Mouse (Mus musculus) left cerebral cortex, postnatal 10 days (tissue): ENCODE data around the gene D10Wsu102e. TPM values are rescaled to one million over a fixed set of nuclear protein-coding genes. Genes with fewer than 3 reads are reported as not detected.
"Not testable (repeated sequence)": the region's sequence is repeated elsewhere in the genome, so short reads cannot be mapped to it uniquely, and the experiment has no call there.

Experiments
- DNase-seq, 2 experiments: peaks; one replicate each; pipeline ENCODE4 v3.0.0; 2021 to 2022; ENCODE audit warnings: low spot score in 2 of 2, mixed read lengths in 1 of 2; ENCODE audit errors: extremely low spot score in 1 of 2
- intact Hi-C: fragments of 180-260 bp; cut with DNase I; formaldehyde crosslinking; loops from one replicate; pipeline ENCODE4 v1.15.1; 2025
- total RNA-seq, 2 experiments: library from RNA; stranded (reverse); gene quantifications; 2 replicates each; pipeline ENCODE4 v1.2.3; 2021

D10Wsu102e gene
- total RNA-seq, 2 experiments from 2014 or later, result 2.8 to 3.3 TPM

DNA sequence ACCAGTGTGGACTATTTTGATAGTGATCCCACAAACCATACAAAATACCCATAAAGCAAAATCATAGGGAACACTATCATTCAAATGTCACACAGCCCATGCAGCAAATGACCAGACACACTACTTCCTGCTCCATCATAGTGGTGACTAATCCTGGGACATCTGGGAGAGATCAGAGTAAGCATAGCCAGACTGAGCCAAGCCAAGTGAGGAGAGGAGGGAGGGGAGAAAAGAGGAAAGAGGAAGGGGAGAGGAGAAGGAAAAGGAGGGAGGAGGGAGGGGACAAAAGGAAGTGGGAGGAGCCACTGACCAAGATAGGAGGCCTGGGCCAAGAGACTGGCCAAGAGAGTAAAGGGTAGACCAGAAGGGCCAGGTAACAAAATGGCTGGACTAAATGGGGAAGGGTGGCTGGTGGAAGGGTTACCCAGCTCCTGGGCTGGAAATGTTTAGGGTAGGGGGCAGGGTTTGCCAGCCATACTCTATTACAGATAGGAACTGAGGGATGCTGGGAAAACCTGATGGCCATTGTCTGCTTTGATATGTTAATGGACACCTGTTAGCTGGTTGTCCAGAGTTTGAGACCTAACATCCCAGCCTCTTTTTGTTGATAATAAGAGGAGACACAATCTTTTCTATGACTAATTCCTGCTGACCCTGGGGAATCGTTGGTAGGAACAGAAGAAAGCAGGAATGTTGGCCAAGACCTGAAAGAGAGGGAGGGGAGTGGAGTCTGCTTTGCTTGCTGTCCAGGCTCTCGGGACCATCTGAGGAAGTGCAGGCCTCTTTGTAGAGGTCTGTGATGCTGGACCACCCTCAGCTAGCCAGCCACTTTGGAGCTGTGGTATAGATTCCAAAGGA, 16.0 kb upstream of the D10Wsu102e start:
- intact Hi-C loops, result no loop called here
- DNase-seq, result no peak

DNA sequence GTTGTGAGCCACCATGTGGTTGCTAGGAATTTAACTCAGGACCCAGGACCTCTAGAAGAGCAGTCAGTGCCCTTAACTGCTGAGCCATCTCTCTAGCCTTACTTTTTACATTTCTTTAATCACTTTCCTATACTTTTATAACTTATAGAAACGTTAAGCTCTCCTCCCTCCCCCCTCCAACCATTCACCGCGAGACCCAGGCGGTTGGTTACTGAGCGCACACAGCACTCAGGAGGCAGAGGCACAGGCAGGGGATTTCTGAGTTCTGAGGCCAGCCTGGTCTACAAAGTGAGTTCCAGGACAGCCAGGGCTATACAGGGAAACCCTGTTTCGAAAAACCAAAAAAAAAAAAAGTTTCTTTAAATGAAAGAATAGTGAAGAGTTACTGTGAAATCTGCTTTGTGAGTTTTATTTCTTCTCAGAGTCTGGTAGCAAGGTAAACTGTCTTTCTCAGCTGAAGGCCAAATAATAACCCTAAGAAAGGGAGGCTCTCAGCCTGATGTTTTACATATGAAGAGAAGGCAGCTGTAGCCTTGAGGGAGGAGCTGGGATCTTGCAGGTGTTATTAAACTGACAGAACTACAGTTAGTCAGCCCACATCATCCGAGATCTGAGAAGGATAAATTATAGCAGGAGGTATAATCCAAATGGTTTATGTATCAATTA, 14.2 kb upstream of the D10Wsu102e start:
- intact Hi-C loops, result no loop called here
- no peak for DNase-seq

- DNase-seq, result no peak
- intact Hi-C loops, result no loop called here
Observed at GRCm38 (mm10) chr10:83346359-83346736, 13.7 kb upstream of the D10Wsu102e start.

GRCm38 (mm10) chr10:83347494-83347893, 12.5 kb upstream of the D10Wsu102e start:
- DNase-seq, result no peak
- intact Hi-C loops, result no loop called here

DNA sequence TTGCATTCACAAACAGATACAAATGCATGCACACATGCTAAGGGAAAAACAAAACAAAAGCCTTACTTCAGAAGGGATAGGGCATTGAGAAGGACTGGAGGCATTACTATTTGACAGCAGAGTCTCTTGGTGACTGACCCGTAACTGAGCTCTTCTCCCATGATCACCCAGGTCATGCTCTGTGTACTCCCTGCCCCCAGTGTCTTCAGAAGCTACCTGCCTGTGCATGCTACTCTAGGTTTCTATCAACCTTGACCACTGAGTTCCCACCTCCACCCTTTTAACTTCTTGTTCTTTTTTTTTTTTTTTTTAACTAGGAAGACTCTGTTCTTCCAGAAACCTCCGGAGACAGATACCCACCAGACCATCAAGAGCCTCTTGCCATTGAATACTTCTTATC, 9.3 kb upstream of the D10Wsu102e start:
- DNase-seq, result no peak
- intact Hi-C loops, result loop anchor here (10.0 kb wide), 1 partner anchor 446 kb away; no protein-coding TSS in a partner anchor

DNA sequence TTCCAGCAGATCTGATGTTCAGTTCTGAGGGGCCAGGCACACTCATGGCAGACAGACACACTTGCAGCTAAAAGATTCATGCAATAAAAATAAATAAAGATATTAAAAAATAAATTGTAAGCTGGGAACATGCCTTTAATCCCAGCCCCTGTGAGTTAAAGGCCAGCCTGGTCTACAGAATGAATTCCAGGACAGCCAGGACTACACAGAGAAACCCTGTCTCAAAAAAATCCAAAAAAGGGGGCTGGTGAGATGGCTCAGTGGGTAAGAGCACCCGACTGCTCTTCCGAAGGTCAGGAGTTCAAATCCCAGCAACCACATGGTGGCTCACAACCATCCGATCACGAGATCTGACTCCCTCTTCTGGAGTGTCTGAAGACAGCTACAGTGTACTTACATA, 8.2 kb upstream of the D10Wsu102e start:
- intact Hi-C loops, result loop anchor here (10.0 kb wide), 1 partner anchor 447 kb away; no protein-coding TSS in a partner anchor
- DNase-seq, result not testable (repeated sequence)

- intact Hi-C loops, result loop anchor here (10.0 kb wide), 1 partner anchor 449 kb away; no protein-coding TSS in a partner anchor
- DNase-seq, result peak in 1 of 2 experiments; percentile 37
Observed at GRCm38 (mm10) chr10:83353680-83354332, 6.2 kb upstream of the D10Wsu102e start.

GRCm38 (mm10) chr10:83354333-83354719, 5.7 kb upstream of the D10Wsu102e start:
- DNase-seq, result no peak
- intact Hi-C loops, result loop anchor here (10.0 kb wide), 1 partner anchor 450 kb away; no protein-coding TSS in a partner anchor

- no peak for DNase-seq
- intact Hi-C loops, result loop anchor here (10.0 kb wide), 1 partner anchor 452 kb away; no protein-coding TSS in a partner anchor
Observed at GRCm38 (mm10) chr10:83356416-83356815, 3.6 kb upstream of the D10Wsu102e start.

- DNase-seq, result no peak
- intact Hi-C loops, result loop anchor here (10.0 kb wide), 1 partner anchor 455 kb away; no protein-coding TSS in a partner anchor
Observed at GRCm38 (mm10) chr10:83359451-83359850, 570 bp upstream of the D10Wsu102e start.

DNA sequence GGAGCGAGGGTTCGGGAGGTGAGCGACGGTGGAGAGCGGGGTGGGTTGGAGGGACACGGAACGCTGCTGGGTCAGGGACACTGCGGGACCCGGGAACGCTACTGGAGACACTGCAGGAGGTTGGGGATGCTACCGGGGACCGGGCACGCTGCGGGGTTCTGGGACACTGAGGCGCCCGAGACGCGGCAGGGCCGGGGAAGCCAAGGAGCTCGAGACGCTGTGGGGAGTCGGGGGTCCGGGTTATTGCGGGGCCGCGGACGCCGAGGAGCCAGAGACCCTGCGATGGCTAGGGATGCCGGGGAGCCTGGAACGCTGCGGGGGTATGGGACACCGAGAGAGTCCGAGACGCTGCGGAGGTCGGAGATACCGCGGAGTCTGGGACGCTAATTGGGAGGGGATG, 335 bp downstream of the D10Wsu102e start:
- no peak for DNase-seq
- intact Hi-C loops, result loop anchor here (5.0 kb wide), 1 partner anchor 182 kb away; the partner anchor contains the start of gene Washc4

- intact Hi-C loops, result loop anchor here (5.0 kb wide), 1 partner anchor 180 kb away; the partner anchor contains the start of gene Washc4
- no peak for DNase-seq
Observed at GRCm38 (mm10) chr10:83361643-83362382, 1.8 kb downstream of the D10Wsu102e start.

GRCm38 (mm10) chr10:83363451-83363850, 3.4 kb downstream of the D10Wsu102e start:
- intact Hi-C loops, result loop anchor here (5.0 kb wide), 1 partner anchor 179 kb away; the partner anchor contains the start of gene Washc4
- DNase-seq, result no peak

DNA sequence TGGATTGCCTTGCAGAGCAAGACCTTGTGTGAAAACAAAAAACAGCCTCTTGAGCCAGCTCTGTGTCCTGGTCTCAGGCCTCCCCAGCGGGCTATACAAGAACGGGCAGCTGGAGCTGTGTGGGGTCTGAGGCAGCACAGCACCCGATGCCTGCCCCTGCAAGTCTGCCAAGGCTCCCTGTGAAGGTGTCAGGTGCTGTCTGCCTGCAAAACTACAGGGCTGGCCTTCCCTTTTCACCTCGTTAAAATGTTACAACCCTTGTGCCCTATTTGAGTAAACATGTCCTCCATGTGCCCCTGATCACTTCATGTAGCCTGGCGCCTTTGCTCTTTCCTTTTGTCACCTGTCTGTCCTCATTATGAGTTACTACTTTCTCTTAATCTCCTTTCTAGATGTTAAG, 8.9 kb downstream of the D10Wsu102e start:
- no peak for DNase-seq
- intact Hi-C loops, result no loop called here

DNA sequence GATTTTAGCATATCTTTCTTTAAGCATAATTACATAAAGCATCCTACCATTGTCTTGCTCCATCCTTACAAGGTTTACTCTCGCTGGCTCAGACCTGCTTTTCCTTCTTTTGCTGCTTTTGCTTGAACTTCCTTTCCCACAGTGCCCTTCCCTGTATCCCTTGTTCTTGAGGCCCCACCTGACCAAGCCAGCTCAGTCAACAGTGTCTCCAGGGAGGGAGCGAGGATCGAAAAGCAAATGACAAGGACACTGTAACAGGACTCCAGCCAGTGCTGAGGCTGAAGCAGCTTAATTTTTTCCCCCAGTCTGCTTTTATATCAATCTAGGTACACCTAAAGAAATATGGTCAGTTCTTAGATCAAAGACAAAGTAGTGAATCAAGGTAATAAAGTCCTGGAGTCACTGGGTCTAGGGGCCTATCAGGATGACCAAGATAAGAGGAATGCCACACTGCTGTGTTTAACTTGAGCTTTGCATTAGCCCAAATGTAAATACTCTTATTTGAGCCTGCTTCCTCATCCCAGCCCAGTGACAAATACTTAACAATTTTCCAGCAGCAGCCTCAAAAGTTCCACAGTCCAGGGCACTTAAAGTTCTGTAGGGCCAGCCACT, 14.1 kb downstream of the D10Wsu102e start:
- intact Hi-C loops, result no loop called here
- no peak for DNase-seq

DNA sequence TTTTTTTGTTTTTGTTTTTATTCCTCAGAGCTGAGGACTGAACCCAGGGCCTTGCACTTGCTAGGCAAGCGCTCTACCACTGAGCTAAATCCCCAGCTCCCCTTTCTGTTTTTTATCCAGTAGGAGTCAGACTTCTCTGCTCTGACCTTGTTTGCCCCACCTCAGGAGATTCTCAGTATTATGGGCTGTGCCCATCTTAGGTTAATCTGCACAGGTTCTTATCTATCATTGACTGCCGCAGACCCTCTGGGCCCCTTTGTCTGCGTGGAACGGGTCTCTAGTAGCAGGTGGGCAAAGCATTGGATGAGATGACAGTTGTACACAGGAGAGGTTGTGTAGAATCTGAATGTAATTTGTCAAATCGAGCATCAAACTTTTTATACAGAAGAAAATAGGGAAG, 15.4 kb downstream of the D10Wsu102e start:
- DNase-seq, intact Hi-C loops: not testable (repeated sequence)

DNA sequence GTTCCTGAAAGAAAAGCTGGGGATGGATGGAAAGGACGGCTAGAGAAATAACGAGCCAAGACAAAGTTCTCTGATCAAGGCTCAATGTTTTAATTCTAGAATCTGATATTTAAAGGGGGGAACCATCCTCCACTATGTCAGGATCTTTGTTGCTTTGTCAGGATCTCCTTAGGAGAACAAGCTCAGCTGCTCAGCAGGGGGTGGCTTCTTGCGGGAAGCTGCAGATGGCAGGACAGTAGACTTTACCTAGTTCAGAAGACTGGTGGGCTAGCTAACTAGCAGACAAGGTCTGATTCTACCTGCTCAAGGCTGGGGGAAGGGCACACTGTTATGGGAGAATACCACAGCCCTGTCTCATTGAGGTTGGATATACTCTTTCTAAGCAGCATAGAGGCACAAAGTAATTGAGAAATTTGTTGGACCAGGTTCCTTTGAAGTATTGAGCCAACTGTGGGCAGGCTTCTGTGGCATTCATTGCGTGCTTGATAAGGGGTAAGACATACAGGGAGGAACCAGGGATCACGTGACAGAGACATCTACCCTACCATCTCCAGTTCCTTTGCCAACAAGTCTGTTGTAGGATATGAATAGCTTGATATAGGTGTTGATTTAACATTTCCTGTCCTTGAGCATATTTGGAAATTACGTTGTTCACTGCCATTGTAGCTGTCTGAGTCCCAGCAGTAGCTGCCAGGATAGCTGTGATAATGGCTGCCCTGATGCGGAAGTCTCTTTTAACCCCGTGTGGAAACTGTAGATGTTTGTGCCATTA, 17.1 kb downstream of the D10Wsu102e start:
- intact Hi-C loops, result no loop called here
- DNase-seq, result no peak
